Mouse (Mus musculus): ENCODE measurements at regions not wholly inside any gene's neighbourhood (a gene's known extent, or its start where the extent isn't known, plus 50 kb on each side); places are given as distances from the start of the nearest gene placed in this dataset.

GRCm38 (mm10) chr16:65201329-65201728 is 95.7 kb upstream of the Htr1f start:
- Histone ChIP-seq H3K27ac (ENCODE audit: control insufficient read depth, low read depth, low read length) (no peak overlapping the region), H3K4me1 (ENCODE audit: control insufficient read depth in 1 of 2, insufficient read depth in 2 of 2, low read length in 2 of 2) (no peaks in the 10 kb centered on the region), H3K9me3 (replicated peaks; ENCODE audit: insufficient read depth, low read length) (no peaks in the 10 kb centered on the region), H3K79me2 (ENCODE audit: control insufficient read depth, insufficient read depth, low read length, poor library complexity) (no peaks in the 10 kb centered on the region), H3K9ac (ENCODE audit: control insufficient read depth, low read depth, low read length, poor library complexity, severe bottlenecking) (no peak overlapping the region), H3K27me3 (ENCODE audit: control insufficient read depth in 1 of 2, insufficient read depth in 2 of 2, low read length in 2 of 2) (no peaks in the 10 kb centered on the region), H3K36me3 (ENCODE audit: control insufficient read depth in 1 of 2, insufficient read depth in 2 of 2, low read length in 2 of 2) (no peaks in the 10 kb centered on the region), H3K4me3 (ENCODE audit: control insufficient read depth in 1 of 2, insufficient read depth in 1 of 2, low read depth in 2 of 2, low read length in 2 of 2) (no peak overlapping the region)
- TF ChIP-seq TCF12 (IDR thresholded peaks at IDR 0.05; ENCODE audit: low read depth, low read length) = no peak
- no peak for TF ChIP-seq MXI1 (IDR thresholded peaks at IDR 0.05; ENCODE audit: low read depth, low read length)
- TF ChIP-seq E2F4 (IDR thresholded peaks at IDR 0.05; ENCODE audit: borderline replicate concordance, low read depth, low read length) = no peak
- no peak for TF ChIP-seq ZNF384 (IDR thresholded peaks at IDR 0.05; ENCODE audit: low read depth, low read length)
- no peak for TF ChIP-seq POLR2AphosphoS5 (IDR thresholded peaks at IDR 0.05; ENCODE audit: borderline replicate concordance, low read depth, low read length)
- TF ChIP-seq GATA1 (IDR thresholded peaks at IDR 0.05; ENCODE audit: low read depth, low read length) = no peak
- TF ChIP-seq ZMIZ1 (IDR thresholded peaks at IDR 0.05; ENCODE audit: low read depth, low read length) = no peak
- TF ChIP-seq MYC (IDR thresholded peaks at IDR 0.05; ENCODE audit: low read depth, low read length) = no peak
- TF ChIP-seq SIN3A (IDR thresholded peaks at IDR 0.05; ENCODE audit: low read length) = no peak
- no peak for TF ChIP-seq KAT2A (conservative IDR thresholded peaks at IDR 0.05; ENCODE audit: low read depth, low read length)
- no peak for TF ChIP-seq UBTF (IDR thresholded peaks at IDR 0.05; ENCODE audit: borderline replicate concordance, insufficient read depth, low read depth, low read length)
- DNase-seq (ENCODE audit: low read depth, low spot score) = no peak

GRCm38 (mm10) chr16:65197203-65197844 is 91.7 kb upstream of the Htr1f start:
- H3K4me3 ChIP-seq (ENCODE audit: control insufficient read depth in 1 of 2, insufficient read depth in 1 of 2, low read depth in 2 of 2, low read length in 2 of 2) = no peak overlapping the region
- no peak for DNase-seq (ENCODE audit: low read depth, low spot score)
- H3K27ac ChIP-seq (ENCODE audit: control insufficient read depth, low read depth, low read length) = no peak overlapping the region
- H3K9me3 ChIP-seq (replicated peaks; ENCODE audit: insufficient read depth, low read length) = no peaks in the 10 kb centered on the region
- no peaks in the 10 kb centered on the region for H3K4me1 ChIP-seq (ENCODE audit: control insufficient read depth in 1 of 2, insufficient read depth in 2 of 2, low read length in 2 of 2)
- no peak for TF ChIP-seq ZC3H11A (IDR thresholded peaks at IDR 0.05; ENCODE audit: low read depth, low read length)
- no peak for TF ChIP-seq MXI1 (IDR thresholded peaks at IDR 0.05; ENCODE audit: low read depth, low read length)
- H3K79me2 ChIP-seq (ENCODE audit: control insufficient read depth, insufficient read depth, low read length, poor library complexity) = no peaks in the 10 kb centered on the region
- H3K27me3 ChIP-seq (ENCODE audit: control insufficient read depth in 1 of 2, insufficient read depth in 2 of 2, low read length in 2 of 2) = no peaks in the 10 kb centered on the region
- H3K9ac ChIP-seq (ENCODE audit: control insufficient read depth, low read depth, low read length, poor library complexity, severe bottlenecking) = no peak overlapping the region
- no peaks in the 10 kb centered on the region for H3K36me3 ChIP-seq (ENCODE audit: control insufficient read depth in 1 of 2, insufficient read depth in 2 of 2, low read length in 2 of 2)

- no peak overlapping the region for H3K9ac ChIP-seq (ENCODE audit: control insufficient read depth, low read depth, low read length, poor library complexity, severe bottlenecking)
- no peaks in the 10 kb centered on the region for H3K79me2 ChIP-seq (ENCODE audit: control insufficient read depth, insufficient read depth, low read length, poor library complexity)
- H3K27ac ChIP-seq (ENCODE audit: control insufficient read depth, low read depth, low read length) = no peak overlapping the region
- H3K36me3 ChIP-seq (ENCODE audit: control insufficient read depth in 1 of 2, insufficient read depth in 2 of 2, low read length in 2 of 2) = no peaks in the 10 kb centered on the region
- H3K9me3 ChIP-seq (replicated peaks; ENCODE audit: insufficient read depth, low read length) = no peaks in the 10 kb centered on the region
- H3K27me3 ChIP-seq (ENCODE audit: control insufficient read depth in 1 of 2, insufficient read depth in 2 of 2, low read length in 2 of 2) = no peaks in the 10 kb centered on the region
- TF ChIP-seq ZC3H11A (IDR thresholded peaks at IDR 0.05; ENCODE audit: low read depth, low read length) (no peak), SMC3 (IDR thresholded peaks at IDR 0.05; ENCODE audit: low read depth, low read length) (no peak), KAT2A (conservative IDR thresholded peaks at IDR 0.05; ENCODE audit: low read depth, low read length) (no peak), TCF12 (IDR thresholded peaks at IDR 0.05; ENCODE audit: low read depth, low read length) (no peak), RAD21 (IDR thresholded peaks at IDR 0.05; ENCODE audit: low read depth, low read length) (no peak), ZKSCAN1 (IDR thresholded peaks at IDR 0.05; ENCODE audit: low read depth, low read length) (no peak), POLR2AphosphoS2 (IDR thresholded peaks at IDR 0.05; ENCODE audit: low read length) (no peak), POLR2A (IDR thresholded peaks at IDR 0.05; ENCODE audit: control insufficient read depth in 1 of 2, insufficient read depth in 1 of 2, low read depth in 1 of 2, low read length in 2 of 2, poor library complexity in 1 of 2) (no peak), GATA1 (IDR thresholded peaks at IDR 0.05; ENCODE audit: low read depth, low read length) (no peak), MYB (IDR thresholded peaks at IDR 0.05; ENCODE audit: low read depth, low read length) (no peak), MEF2A (IDR thresholded peaks at IDR 0.05; ENCODE audit: extremely low read depth, insufficient replicate concordance, low read depth, low read length, poor library complexity, severe bottlenecking) (no peak), USF1 (IDR thresholded peaks at IDR 0.05; ENCODE audit: low read depth, low read length) (no peak), HCFC1 (IDR thresholded peaks at IDR 0.05; ENCODE audit: low read depth, low read length) (no peak), SIN3A (IDR thresholded peaks at IDR 0.05; ENCODE audit: low read length) (no peak), BHLHE40 (IDR thresholded peaks at IDR 0.05; ENCODE audit: borderline replicate concordance, low read depth, low read length) (no peak), USF2 (IDR thresholded peaks at IDR 0.05; ENCODE audit: borderline replicate concordance in 1 of 2, insufficient read depth in 1 of 2, low read depth in 1 of 2, low read length in 2 of 2) (no peak)
- H3K4me1 ChIP-seq (ENCODE audit: control insufficient read depth in 1 of 2, insufficient read depth in 2 of 2, low read length in 2 of 2) = no peaks in the 10 kb centered on the region
- DNase-seq (ENCODE audit: low read depth, low spot score) = no peak
- no peak overlapping the region for H3K4me3 ChIP-seq (ENCODE audit: control insufficient read depth in 1 of 2, insufficient read depth in 1 of 2, low read depth in 2 of 2, low read length in 2 of 2)
Measured at GRCm38 (mm10) chr16:65195761-65196160, 90.1 kb upstream of the Htr1f start.
